Mouse (Mus musculus) spleen, postnatal 4 days (tissue): Measurements from ENCODE around the gene Maoa.

Experiments
- DNase-seq, 2 experiments: peaks; one replicate each; pipeline ENCODE4 v3.0.0; 2022; ENCODE audit warnings: low spot score in 2 of 2

Gene Maoa

GRCm38 (mm10) chrX:16619034-16619929 lies at the start of gene Maoa:
Gene Maoa, plus strand, starts transcription at chrX:16619698.
- peak; percentile 24 to 65 for DNase-seq

- DNase-seq, result peak; percentile 82 to 88
Measured at GRCm38 (mm10) chrX:16618225-16619033, 1.1 kb upstream of the Maoa start.

- DNase-seq, result no peak
Measured at GRCm38 (mm10) chrX:16656511-16656910, 37.0 kb downstream of the Maoa start.

- DNase-seq, result no peak
Measured at GRCm38 (mm10) chrX:16706094-16706493, 86.6 kb downstream of the Maoa start.

- DNase-seq, result no peak
Measured at GRCm38 (mm10) chrX:16714033-16714432, 94.5 kb downstream of the Maoa start.
